Mouse (Mus musculus): ENCODE results near the gene Garem2.
"Not testable (repeated sequence)": the region's sequence is repeated elsewhere in the genome, so short reads cannot be mapped to it uniquely, and the experiment has no call there.

Garem2 gene

DNA sequence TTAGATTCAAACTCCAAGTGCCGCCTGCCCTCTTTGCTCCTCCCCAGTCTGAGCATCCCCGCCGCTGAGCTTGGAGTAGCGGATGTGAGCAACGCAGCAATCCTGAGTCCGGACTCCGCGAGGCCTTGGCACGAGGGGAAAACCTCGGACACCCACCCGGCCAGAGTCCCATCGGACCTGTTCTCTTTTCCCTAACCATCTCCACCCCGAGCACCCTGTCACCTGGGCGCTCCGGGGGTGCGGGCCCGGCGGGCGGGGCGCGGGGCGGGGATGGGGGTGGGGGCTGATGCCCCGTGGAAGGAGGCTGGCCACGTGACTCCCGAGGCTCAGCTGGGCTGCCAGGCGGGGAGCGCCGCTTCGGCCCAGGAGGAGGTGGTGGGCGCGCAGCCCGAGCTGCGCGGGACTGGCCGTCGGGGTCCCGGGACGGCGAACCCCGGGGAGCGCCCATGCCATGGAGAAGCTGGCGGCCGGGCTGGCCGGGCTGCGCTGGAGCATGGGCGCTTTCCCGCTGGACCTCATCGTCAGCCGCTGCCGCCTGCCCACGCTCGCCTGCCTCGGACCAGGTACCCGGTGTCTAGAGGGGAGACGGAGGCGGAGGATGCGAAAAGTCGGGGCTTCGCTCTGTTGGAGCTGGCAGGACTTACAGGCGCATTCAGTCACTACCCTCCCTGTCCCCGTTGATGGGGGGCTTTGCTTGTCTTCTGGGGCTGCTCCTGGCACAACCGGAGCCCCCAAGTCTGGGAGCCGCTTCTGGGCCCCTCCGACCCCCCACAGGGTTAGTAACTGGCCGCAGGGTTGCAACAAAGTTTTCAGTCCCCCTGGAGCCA is at the start of gene Garem2:
Garem2 (plus strand) TSS at position 321 of the 827 bp plus-strand sequence.
- no peak for DNase-seq (ENCODE audit: extremely low read depth, low read depth)

DNA sequence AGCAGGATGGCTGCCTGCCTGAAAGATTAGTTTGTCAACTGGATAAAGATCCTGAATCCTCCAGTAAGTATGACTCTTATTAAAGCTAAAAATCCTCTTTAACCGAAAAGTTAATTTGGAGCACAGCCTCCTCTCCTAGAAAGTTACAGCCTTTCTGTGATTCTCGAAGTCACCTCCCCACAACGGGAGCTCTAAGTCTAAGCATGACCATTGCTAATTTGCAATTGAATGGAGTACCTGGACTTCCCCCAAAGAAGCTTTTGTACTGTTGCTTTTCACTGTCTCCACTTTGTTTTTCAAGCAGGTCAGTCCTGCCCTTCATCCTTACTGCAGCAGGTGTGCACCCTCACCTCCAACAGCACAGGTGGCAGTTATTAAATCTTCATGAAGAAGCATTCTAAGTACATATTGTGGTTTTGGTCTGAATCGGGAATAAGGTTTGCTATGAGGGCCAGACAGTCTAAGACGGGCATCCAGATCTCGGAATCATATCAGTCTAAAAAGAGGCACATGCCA is 46.7 kb upstream of the Garem2 start:
- DNase-seq (ENCODE audit: extremely low read depth, low read depth) = no peak

DNA sequence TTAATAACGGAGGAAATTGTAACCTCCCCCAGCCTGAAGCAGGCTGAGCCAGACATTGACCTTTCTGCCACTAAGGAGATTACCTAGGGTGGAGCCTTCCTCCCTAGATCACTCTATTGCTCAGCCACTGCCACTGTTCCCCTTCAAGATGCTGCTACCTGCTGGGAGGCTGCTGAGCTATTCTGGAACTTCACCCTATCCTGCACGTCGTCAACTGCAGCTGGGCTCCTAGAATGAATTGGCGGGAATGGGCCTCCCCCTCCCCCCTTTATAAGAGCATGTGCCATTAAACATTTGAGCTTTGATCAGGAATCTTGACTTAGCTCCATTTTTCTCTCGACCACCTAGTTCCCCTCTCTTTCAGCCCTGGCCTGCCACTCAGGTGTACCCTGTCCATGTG is 45.4 kb upstream of the Garem2 start:
- DNase-seq (ENCODE audit: extremely low read depth, low read depth) = not testable (repeated sequence)

DNA sequence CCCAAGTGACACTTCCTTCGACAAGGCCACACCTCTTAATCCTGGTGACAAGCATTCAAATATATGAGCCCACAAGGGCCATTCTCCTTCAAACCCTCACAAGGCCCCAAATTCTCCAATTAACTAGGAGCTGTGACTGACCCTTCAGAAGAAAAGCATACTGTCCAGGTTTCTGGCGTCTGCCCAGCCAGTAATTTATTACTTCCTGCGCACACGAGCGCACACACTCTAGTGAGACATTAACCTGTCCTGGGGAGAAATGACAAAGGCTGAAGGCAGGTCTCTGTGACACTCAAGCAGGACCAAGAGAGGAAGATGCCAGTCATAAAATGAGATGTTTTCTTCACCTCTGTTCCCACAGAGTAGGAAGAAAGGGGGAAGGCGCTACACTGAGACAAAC is 37.2 kb upstream of the Garem2 start:
- DNase-seq (ENCODE audit: extremely low read depth, low read depth) = no peak

DNA sequence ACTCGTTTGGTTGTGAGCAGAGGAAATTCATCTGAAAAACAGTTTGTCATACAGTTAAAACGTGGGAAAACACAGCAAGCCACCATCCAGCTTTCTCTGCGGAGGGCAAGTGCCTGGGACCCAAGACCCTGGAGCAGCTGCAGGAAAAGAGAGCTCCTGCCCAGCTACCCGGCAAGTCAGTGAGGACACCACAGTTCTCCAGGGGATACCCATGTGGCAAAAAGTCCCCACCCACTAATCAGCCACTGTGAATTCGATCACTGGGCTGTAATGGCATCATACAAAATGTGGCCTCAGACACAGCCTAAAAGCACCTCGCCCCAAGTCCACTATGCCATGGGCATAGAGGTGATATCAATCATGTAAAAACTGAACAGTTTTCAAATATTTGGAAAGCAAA is 33.3 kb upstream of the Garem2 start:
- DNase-seq (ENCODE audit: extremely low read depth, low read depth) = no peak

DNA sequence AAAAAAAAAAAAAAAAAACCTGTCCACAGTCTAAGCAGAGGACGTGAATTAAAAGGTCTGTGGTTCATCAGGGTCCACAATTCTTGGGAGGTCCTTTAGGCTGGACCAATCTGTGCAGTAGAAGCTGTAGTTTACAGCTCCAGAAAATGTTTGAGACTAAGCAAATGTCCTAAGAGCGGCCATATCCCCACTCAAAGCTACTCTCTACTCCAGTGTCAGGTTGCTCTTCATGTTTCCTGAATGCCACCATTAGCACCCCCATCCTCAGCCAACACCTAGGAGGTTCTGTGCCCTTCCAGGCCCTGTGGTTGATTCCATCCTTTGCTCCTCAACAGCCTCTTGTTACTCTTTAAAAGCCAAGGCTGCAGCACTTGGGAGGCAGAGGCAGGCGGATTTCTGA is 32.6 kb upstream of the Garem2 start:
- no peak for DNase-seq (ENCODE audit: extremely low read depth, low read depth)

DNA sequence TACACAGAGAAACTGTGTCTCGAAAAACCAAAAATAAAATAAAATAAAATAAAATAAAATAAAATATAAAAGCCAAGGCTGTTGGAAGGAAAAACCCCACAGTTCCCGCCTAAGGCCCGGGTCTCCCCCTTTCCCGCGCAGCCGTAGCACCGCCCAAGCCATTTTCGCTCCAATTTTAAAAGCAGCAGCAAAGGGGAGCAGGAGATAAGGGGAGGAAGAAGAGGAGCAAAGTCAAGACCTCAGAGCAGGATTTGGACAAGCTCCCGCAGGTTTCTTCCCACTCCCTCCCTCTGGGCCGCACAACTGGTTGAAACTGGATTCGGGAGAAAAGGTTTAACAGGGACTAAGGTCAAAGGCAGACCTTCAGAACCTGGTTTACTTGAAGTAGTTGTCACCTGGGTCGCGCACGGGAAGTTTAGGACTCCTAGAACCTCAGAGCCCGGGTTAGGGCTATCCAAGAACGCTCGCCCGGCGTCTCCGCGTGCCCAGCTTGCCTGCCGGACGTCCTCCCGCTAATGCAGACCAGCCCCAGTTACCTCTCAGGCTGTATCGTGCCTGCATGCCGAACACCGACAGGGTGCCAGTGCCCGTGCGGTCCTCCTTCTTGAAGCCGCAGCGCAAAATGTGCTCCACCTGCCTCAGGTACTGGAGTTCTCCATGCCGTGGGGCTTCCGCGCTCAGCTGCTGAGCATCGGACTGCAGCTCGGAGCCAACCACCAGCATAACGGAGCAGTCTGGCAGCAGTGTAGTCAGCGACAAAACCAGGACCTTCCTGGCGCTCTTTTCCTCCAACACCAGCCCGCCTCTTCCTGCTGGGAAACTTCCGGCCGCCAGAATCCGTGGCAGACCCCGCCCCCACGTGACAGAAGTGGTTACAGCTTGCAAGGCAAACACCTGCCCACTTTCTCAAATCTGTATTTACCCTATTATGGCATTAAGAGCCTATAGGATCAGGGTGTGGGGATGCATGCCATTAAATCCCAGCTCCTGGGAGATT is 31.8 kb upstream of the Garem2 start, which contains the start of gene Tyms:
Tyms (minus strand) TSS at position 793 of the 997 bp plus-strand sequence.
- DNase-seq (ENCODE audit: extremely low read depth, low read depth) = peak; percentile 83

DNA sequence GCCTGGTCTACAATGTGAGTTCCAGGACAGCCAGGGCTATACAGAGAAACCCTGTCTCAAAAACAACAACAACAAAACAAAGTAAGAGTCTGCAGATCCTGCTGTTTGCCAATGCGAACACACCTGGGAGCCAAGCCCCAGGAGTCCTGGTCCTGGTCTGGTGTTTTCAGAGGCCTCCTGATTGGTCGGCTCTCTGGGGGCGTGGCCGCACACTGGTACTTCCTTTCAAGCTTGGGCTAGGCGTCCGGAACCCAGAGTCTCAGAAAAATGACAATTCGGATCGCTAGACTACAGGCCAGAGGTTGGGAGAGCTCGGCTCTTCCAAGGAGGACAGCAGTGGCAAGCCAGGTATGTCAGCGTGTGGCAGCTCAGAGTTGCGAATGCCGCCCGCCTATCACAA is 12.3 kb upstream of the Garem2 start:
- no peak for DNase-seq (ENCODE audit: extremely low read depth, low read depth)

DNA sequence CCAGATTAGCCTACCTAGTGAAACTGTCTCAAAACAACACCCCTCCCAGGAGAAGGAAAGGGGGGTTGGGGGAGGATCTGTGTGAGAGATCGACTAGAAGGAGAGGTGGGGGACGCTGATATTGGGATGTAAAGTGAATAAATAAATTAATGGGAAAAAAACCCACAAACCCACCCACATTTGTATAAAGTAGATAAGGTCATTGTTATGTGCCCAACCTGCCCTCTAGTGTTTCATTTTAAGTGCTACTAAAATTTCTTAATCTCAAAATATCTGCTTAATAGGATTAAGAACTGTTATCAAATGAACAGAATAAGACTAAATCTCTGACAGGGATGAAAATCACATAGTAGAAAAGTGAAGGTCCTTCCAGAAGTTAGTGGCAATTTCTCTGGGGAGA is 10.6 kb upstream of the Garem2 start:
- DNase-seq (ENCODE audit: extremely low read depth, low read depth) = no peak

DNA sequence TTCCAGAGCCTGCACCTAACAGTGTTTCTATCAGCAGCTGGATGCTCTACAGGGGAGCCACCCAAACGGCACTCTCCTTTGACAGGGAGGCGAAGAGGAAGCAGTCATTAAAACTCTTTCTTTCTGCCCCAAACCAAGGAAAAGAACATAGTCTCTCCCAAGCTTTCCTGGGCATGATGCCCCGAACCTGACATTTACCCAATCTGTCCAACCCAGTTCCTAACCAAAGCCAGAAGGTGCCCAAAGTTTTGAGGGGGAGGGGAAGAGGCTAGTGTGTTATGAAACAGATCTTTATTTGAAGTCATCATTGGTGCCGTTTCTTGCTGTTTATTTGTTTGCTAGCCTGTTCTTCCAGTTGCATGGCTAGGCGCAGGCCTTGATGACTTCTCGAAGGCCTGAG is 9.2 kb upstream of the Garem2 start:
- DNase-seq (ENCODE audit: extremely low read depth, low read depth) = no peak

DNA sequence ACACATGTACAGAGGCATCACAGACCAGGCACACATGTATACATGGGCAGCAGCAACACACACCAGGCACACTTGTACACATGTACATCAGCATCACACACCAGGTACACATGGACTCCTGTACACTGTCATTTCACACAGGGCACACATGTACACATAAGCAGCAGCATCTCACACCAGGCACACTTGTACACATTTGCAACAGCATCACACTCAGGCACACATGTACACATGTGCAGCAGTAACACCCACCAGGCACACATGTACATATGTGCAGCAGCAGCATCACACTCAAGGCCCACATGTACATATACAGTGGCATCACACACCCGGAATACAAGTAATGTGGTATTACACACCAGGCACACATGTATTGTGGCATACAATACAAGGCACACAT is 6.7 kb upstream of the Garem2 start:
- DNase-seq (ENCODE audit: extremely low read depth, low read depth) = no peak

DNA sequence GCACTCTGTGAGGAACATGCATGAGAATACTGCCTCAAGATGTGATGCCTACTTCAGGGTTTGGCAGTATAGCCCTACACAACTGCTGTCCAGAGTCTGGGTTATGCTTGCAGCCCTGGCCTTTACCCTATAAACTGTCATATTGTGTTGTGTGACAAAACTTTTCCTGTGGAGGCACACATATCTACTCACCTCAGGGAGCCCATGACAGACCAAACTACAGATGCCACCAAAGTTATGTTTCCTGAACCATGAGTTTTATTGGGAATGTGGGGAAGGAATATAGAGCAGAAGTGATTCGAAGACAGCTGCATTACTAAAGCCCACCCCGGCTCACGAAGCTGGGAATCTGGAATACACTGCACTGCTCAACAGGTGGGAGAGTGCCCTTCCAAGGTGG is 1.6 kb upstream of the Garem2 start:
- no peak for DNase-seq (ENCODE audit: extremely low read depth, low read depth)

DNA sequence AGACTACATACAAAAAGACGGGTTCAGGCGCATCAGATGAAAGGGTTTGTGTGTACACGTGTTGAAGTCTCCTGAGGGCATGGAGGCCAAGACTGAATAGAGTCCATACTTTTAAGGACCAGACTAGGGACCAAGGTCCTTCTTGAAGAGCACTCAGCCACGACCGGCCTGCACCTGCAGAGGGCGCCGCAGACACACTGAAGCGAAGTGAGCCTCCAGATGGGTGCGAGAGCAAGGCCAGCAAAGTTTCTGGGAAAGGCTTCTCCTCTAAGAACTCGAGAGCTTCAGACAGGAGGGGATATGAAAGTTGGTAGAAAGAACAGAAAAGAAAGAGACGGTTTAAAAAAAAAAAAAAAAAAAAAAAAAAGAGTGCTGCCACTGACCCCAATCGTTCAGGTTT is 622 bp upstream of the Garem2 start:
- no peak for DNase-seq (ENCODE audit: extremely low read depth, low read depth)

DNA sequence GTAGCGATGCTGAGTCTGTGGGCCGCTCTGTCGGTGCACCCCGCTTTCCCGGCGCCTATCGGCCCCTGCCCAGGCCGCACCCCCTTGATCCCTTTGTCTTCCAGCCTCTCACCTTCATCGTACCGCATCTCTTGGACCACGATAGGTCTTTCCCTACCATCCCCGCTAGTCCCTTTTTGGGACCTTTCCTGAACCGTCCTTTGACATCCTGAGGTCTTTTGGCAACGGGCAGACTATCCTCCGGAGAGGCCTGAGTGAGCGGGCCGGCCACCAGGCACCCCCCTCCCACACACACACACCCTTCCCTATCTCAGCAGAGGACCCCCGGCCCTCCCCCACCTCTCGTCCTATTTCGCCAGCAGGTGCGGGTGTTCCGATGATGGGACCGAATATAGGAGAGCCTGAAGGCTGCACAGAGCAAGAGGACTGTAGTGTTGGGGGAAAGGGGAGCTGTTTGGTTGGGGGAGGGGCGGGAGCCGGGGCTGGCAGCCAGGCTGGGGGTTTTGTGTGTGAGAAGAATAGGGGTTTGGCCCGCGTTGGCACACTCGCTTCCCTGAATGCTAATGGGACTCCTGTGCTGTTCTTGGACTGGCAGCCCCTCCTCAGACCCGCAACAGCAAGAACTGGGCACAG is 823 bp downstream of the Garem2 start, which contains the start of gene 3110082J24Rik:
3110082J24Rik (minus strand) TSS at position 419 of the 633 bp plus-strand sequence.
- DNase-seq (ENCODE audit: extremely low read depth, low read depth) = no peak

DNA sequence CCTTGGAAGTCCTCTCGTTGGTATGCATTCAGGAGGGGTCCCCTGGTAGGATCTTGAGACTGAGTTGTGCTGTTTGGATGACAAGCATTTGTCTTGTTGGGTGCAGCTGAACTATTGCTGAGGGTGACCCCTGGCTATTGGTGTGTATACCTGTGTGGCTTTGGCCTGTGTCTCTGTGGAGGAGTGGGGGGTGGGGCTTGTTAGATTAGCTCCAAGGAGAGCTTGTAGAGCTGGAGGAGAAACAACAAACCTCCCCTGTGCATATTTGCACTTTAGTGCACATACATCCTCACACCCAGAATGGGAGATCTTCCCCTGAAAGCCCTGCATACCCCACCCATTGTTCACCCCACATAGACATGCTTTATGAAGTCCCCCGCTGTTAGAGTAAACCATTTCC is 1.8 kb downstream of the Garem2 start:
- no peak for DNase-seq (ENCODE audit: extremely low read depth, low read depth)

DNA sequence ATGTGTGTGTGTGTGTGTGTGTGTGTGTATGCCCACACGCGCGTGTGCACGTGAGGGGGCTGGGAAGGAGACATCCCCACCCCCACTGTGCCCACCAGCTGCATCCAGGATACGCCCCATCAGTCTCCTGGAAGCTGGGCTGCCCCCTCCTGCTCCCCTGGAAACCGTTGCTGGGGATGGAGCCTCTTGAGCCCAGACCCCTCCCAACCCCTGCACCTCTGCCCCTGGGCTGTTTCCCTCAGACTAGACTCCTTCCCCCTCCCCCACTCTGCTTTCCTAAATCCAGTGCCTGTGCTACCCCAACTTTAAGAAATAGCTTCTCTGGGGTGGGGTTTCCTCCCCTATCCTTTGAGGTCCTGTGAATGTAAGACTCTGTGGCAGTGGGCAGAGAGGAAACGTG is 2.2 kb downstream of the Garem2 start:
- DNase-seq (ENCODE audit: extremely low read depth, low read depth) = no peak

DNA sequence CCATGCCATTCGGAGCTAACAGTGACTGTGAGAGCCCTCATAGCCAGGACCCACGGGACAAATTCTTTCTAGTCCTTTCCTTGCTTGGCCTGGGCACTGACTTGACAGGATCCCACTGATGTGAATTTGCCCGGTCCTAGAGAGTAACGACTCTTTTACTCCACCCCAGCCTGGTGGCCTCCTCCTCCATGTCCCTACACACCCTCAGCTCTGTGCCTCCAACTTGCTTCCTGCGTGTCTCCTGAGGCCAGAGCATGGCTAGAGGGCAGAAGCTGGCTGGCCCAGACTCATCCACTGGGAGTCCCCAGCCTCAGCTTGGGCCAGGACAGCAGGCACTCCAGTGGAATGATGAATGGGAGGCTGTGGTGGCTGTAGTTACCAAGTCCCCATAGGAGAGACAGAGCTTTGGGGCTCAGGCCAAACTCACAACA is 2.7 kb downstream of the Garem2 start:
- no peak for DNase-seq (ENCODE audit: extremely low read depth, low read depth)

DNA sequence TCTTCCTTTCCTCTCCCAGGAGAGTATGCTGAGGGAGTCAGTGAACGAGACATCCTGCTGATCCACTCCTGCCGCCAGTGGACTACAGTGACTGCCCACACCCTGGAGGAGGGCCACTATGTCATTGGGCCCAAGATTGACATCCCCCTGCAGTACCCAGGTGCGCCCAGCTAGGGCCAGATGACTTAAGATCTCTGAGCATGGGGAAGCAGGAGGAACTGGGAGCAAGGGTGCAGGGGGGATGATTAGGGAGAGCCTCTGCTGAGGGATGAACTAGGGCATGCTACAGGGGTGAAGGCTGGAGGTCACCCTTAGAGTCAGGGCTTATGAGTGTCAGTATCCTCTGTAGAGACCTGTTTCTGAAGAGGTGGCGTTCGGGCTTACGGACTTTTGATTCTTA is 3.3 kb downstream of the Garem2 start:
- DNase-seq (ENCODE audit: extremely low read depth, low read depth) = no peak

DNA sequence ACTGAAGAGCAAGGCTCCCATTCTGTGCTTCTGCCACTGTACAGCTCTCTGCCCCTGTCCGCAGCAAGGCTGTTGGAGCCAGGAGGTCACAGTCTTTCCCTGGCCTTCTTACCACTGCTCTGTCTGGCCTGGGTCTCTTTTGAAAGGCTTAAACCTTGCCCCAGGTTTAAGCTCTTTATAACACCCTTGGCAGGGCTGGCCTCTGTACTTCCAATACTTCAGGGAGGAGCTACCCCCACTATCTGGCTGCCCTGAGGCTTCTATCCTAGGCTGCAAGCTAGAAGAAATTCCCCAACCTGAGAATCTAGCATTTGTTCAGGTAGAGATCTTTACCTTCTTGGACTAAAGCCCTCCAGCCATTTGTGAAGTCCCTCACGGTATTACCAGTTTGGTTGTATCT is 4.9 kb downstream of the Garem2 start:
- DNase-seq (ENCODE audit: extremely low read depth, low read depth) = no peak

DNA sequence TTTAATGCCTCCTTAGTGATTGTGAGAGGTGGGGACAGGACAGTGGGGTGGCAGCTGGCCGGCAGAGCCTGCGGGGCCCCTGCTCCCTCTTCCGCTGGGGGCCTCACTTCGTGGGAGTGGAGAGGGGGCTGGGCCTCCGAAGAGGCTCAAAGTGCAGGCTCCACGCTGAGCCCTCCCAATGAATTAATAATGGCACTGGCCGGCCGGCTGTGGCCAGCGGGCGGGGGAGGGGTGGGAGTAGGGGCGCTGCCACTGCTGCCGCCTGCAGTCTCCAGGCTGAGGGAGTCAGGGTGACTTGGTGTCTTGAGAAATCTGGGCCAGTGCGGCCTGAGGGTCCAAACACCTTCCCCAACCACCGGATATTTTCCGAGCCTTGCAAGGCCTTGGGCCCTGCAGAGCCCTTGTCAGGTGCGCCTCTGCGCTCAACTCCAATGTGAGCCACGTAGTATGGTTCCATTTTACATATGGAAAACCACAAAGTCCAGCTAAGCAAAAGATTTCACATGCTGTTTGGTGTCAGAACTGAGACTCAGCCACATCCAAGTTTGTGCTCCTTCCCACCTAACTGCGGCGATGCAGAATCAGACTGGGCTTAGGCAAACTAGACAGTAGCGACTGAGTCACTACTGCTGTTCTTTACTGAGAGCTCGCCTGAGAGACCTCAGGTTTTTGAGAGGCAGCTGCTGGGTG is 5.6 kb downstream of the Garem2 start:
- DNase-seq (ENCODE audit: extremely low read depth, low read depth) = no peak

DNA sequence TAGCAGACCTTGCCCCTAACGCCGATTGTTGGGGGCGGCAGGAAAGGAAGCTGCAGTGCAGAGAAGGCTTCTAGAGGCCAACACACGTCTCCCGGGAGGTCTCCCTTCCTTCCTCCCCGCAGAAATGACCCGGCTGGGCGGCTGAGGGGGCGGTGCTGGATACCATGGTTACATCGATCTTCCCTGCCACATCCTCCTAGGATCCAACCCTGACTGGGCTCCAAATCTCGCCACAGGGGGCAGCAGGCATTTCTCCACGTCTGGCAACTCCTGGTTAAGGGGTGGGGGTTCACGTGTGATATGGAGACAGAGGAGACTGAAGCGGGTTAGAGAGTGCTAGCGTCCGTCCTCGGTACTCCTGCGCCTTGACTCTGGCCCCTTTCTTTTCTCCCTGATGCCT is 6.2 kb downstream of the Garem2 start:
- no peak for DNase-seq (ENCODE audit: extremely low read depth, low read depth)

All from MEL-GATA-1-ER (cell line).